Mouse (Mus musculus): Measurements from ENCODE around the gene Stt3b. TPM values are rescaled to one million over a fixed set of nuclear protein-coding genes. Genes with fewer than 3 reads are reported as not detected.

Gene Stt3b
- total and polyA plus RNA-seq, 3 experiments, result 26.0 to 95.9 (median 65.4) TPM

DNA sequence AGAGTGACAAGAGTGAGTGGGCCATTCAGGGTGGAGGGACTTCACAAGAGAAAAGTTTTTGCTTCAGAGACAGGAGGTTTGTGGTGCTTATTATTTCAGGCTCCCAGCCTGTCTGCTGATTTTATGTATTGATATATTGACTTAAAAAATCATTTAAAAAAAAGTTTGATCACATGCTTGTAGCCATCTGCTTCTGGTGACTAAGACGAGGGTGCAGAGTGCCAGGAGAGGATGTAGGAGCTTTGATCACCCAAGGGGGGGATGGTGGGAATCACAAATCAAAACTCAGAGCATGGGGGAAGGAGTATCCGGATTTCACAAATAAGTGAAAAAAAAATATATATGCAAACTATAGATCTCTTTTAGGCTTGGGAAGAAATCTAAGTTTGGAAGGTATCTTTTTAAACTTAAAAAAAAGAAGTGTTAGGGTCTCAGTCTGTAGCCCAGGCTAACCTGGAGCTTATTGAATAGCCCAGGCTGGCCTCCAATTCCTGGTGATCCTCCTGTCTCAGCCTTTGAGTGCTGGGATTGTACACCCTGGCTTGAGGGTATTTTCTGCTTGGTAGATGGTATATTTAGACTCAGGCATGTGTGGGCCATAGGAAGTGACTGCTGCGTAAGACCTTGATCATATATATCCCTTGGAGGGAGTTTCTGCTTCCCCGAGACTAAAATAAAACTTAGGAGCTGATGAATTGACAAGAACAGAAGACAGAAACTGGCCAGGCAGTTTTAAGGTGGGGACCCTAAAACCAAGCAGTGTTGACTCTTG lies 39.7 kb upstream of the Stt3b start:
- Histone ChIP-seq H3K9me3 (replicated peaks) (peaks cover 5% of the 10 kb centered on the region; the same call in 1 of the 2 replicates), H3K27me3 (ENCODE audit: insufficient read depth, low read length) (no peaks in the 10 kb centered on the region), H3K4me3 (ENCODE audit: low read depth, low read length) (no peak overlapping the region), H3K4me1 (ENCODE audit: insufficient read depth, low read depth, low read length) (no peaks in the 10 kb centered on the region), H3K36me3 (replicated peaks) (no peaks in the 10 kb centered on the region)
- DNase-seq (ENCODE audit: low spot score), result no peak
- no peak for ATAC-seq (ENCODE audit: extremely low read depth, insufficient number of reproducible peaks, low FRiP score, poor library complexity, severe bottlenecking)
- no peak for TF ChIP-seq POLR2AphosphoS5 (IDR thresholded peaks at IDR 0.05; ENCODE audit: insufficient replicate concordance, low read depth, low read length)
- no peak for TF ChIP-seq TAL1 (conservative IDR thresholded peaks at IDR 0.05; ENCODE audit: low read depth, low read length)
- no peak for TF ChIP-seq CTCF (IDR thresholded peaks at IDR 0.05; ENCODE audit: low read depth, low read length)
- no peak for TF ChIP-seq GATA1 (IDR thresholded peaks at IDR 0.05; ENCODE audit: borderline replicate concordance, low read length)
- TF ChIP-seq GATA2 (IDR thresholded peaks at IDR 0.05; ENCODE audit: borderline replicate concordance, low read depth, low read length), result no peak

DNA sequence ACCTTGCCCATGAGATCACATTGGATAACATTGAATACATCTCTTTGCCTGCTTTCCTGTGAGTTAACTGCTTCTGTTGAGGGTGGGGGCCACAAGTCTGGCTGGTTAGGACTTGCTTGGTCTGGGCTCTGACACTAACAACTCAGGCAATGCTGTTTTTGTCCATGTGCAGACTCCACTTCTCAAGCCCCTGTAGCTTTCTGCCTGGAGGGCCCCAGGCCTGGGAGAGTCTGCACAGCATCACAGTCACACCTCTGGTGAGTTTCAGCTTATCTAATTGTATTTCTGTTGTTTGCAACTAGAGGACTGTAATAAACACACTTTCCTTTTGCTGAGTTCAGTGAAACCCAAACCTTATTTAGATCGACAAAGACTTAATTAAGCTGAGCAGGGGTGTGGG lies 38.9 kb upstream of the Stt3b start:
- H3K27me3 ChIP-seq (ENCODE audit: insufficient read depth, low read length), result no peaks in the 10 kb centered on the region
- H3K4me1 ChIP-seq (ENCODE audit: insufficient read depth, low read depth, low read length), result no peaks in the 10 kb centered on the region
- ATAC-seq (ENCODE audit: extremely low read depth, insufficient number of reproducible peaks, low FRiP score, poor library complexity, severe bottlenecking) (no peak), DNase-seq (ENCODE audit: low spot score) (no peak)
- no peaks in the 10 kb centered on the region for H3K36me3 ChIP-seq (replicated peaks)
- TF ChIP-seq GATA1 (IDR thresholded peaks at IDR 0.05; ENCODE audit: borderline replicate concordance, low read length) (no peak), POLR2AphosphoS5 (IDR thresholded peaks at IDR 0.05; ENCODE audit: insufficient replicate concordance, low read depth, low read length) (no peak), TAL1 (conservative IDR thresholded peaks at IDR 0.05; ENCODE audit: low read depth, low read length) (no peak), GATA2 (IDR thresholded peaks at IDR 0.05; ENCODE audit: borderline replicate concordance, low read depth, low read length) (no peak), CTCF (IDR thresholded peaks at IDR 0.05; ENCODE audit: low read depth, low read length) (no peak)
- H3K9me3 ChIP-seq (replicated peaks), result peaks cover 9% of the 10 kb centered on the region
- H3K4me3 ChIP-seq (ENCODE audit: low read depth, low read length), result no peak overlapping the region

DNA sequence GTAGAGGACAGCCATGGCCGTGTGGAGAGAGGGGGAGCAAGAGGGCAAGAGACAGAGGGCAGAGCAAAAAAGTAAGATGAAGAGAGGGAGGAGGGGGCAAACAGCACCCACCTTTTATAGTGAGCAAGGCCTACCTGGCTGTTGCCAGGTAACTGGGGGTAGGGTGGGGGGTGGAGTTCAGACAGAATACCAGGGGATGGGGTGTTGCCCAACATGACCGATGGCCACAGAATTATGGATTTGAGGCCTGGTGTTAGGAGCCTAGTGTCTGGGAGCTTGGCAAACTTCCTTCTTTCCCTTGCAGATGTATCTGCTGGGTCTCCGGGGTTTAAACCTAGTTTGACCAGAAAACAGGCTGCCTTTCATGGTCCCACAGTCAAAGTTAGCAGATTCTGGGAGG lies 34.7 kb upstream of the Stt3b start:
- ATAC-seq (ENCODE audit: extremely low read depth, insufficient number of reproducible peaks, low FRiP score, poor library complexity, severe bottlenecking) (no peak), DNase-seq (ENCODE audit: low spot score) (no peak)
- no peaks in the 10 kb centered on the region for H3K27me3 ChIP-seq (ENCODE audit: insufficient read depth, low read length)
- H3K4me1 ChIP-seq (ENCODE audit: insufficient read depth, low read depth, low read length), result no peaks in the 10 kb centered on the region
- peaks cover 20% of the 10 kb centered on the region for H3K9me3 ChIP-seq (replicated peaks)
- no peak overlapping the region for H3K4me3 ChIP-seq (ENCODE audit: low read depth, low read length)
- TF ChIP-seq CTCF (IDR thresholded peaks at IDR 0.05; ENCODE audit: low read depth, low read length), result no peak
- no peaks in the 10 kb centered on the region for H3K36me3 ChIP-seq (replicated peaks)

DNA sequence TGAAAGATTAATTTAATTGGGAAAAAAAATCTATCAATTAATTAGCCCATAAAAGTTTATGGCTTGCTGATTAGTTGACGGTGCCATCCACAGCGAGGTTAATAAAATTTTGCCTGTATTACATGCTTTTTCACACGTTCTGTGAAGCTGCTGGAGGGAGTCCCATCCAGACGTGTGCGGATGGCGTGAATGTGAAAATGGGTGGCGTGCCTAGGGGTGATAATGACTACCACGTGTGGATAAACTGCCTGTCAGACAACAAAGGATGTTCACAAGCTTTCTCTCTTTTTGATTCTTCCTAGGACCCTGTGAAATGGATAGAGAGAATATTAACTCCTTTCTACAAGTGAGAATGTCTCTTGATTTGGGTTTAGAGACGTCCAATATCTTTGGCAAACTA lies 31.4 kb upstream of the Stt3b start:
- no peak for TF ChIP-seq TAL1 (conservative IDR thresholded peaks at IDR 0.05; ENCODE audit: low read depth, low read length)
- DNase-seq (ENCODE audit: low spot score), result no peak
- peaks cover 30% of the 10 kb centered on the region for H3K9me3 ChIP-seq (replicated peaks)
- ATAC-seq (ENCODE audit: extremely low read depth, insufficient number of reproducible peaks, low FRiP score, poor library complexity, severe bottlenecking), result no peak
- no peak overlapping the region for H3K4me3 ChIP-seq (ENCODE audit: low read depth, low read length)
- H3K4me1 ChIP-seq (ENCODE audit: insufficient read depth, low read depth, low read length), result no peaks in the 10 kb centered on the region
- H3K27me3 ChIP-seq (ENCODE audit: insufficient read depth, low read length), result no peaks in the 10 kb centered on the region
- no peaks in the 10 kb centered on the region for H3K36me3 ChIP-seq (replicated peaks)

DNA sequence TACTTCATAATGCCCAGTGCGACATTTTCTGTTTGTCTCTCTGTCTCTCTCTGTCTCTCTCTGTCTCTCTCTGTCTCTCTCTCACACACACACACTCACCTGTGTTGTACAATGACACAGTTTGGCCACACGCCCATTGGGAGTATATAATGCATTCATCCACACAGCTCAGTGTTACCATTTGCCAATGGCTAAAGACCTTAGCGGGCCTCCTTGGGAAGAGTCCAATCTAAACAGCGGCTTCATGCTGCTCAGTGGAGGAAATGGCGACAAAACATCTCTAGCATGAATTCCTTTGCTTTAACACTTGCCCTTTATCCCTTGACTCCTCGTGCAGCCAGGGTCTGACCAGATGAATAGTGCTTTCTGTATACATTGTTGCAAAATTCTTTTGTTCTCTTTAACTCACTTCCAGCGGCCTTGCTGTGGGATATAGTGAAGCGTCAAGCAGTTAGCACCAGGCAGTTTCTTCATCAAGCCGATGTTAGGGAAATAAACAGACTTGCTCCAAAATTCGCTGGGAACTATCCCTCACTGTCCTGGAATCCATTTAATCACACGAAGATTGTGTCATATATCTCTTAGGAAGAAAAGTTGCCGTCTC lies 30.1 kb upstream of the Stt3b start:
- no peaks in the 10 kb centered on the region for H3K27me3 ChIP-seq (ENCODE audit: insufficient read depth, low read length)
- ATAC-seq (ENCODE audit: extremely low read depth, insufficient number of reproducible peaks, low FRiP score, poor library complexity, severe bottlenecking) (no peak), DNase-seq (ENCODE audit: low spot score) (no peak)
- no peaks in the 10 kb centered on the region for H3K36me3 ChIP-seq (replicated peaks)
- no peak overlapping the region for H3K4me3 ChIP-seq (ENCODE audit: low read depth, low read length)
- TF ChIP-seq TAL1 (conservative IDR thresholded peaks at IDR 0.05; ENCODE audit: low read depth, low read length) (no peak), GATA2 (IDR thresholded peaks at IDR 0.05; ENCODE audit: borderline replicate concordance, low read depth, low read length) (no peak), GATA1 (IDR thresholded peaks at IDR 0.05; ENCODE audit: borderline replicate concordance, low read length) (no peak), CTCF (IDR thresholded peaks at IDR 0.05; ENCODE audit: low read depth, low read length) (no peak), POLR2AphosphoS5 (IDR thresholded peaks at IDR 0.05; ENCODE audit: insufficient replicate concordance, low read depth, low read length) (no peak)
- H3K4me1 ChIP-seq (ENCODE audit: insufficient read depth, low read depth, low read length), result no peaks in the 10 kb centered on the region
- peaks cover 30% of the 10 kb centered on the region for H3K9me3 ChIP-seq (replicated peaks)

DNA sequence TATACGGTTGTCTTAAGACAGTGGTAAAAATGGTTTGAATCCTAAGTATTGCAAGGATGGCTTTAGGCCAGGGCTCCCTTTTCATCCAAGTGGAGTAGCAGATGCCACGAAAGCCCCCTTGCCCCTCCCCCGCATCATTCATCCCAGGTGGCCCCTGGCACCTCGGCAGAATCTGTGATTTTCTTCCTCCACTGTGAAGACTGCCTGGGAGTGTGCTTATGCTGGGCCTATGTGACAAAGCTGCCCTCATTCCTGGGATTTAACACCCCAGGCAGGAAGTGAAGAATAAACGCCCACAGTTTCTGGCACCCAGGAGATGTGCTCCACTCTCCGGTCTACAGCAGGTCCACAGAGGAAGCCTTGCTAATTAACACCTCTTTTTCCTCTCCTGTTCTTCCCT lies 28.6 kb upstream of the Stt3b start:
- TF ChIP-seq CTCF (IDR thresholded peaks at IDR 0.05; ENCODE audit: low read depth, low read length), result no peak
- no peak for TF ChIP-seq GATA2 (IDR thresholded peaks at IDR 0.05; ENCODE audit: borderline replicate concordance, low read depth, low read length)
- no peak for TF ChIP-seq GATA1 (IDR thresholded peaks at IDR 0.05; ENCODE audit: borderline replicate concordance, low read length)
- no peak for TF ChIP-seq TAL1 (conservative IDR thresholded peaks at IDR 0.05; ENCODE audit: low read depth, low read length)
- no peak for TF ChIP-seq POLR2AphosphoS5 (IDR thresholded peaks at IDR 0.05; ENCODE audit: insufficient replicate concordance, low read depth, low read length)
- Histone ChIP-seq H3K27me3 (ENCODE audit: insufficient read depth, low read length) (no peaks in the 10 kb centered on the region), H3K9me3 (replicated peaks) (peaks cover 21% of the 10 kb centered on the region), H3K36me3 (replicated peaks) (no peaks in the 10 kb centered on the region), H3K4me1 (ENCODE audit: insufficient read depth, low read depth, low read length) (no peaks in the 10 kb centered on the region), H3K4me3 (ENCODE audit: low read depth, low read length) (no peak overlapping the region)
- DNase-seq (ENCODE audit: low spot score) (no peak), ATAC-seq (ENCODE audit: extremely low read depth, insufficient number of reproducible peaks, low FRiP score, poor library complexity, severe bottlenecking) (no peak)

Measured in G1E (cell line).